ENCODE assay signal across 8 mouse cellular contexts in the genomic region with DNA sequence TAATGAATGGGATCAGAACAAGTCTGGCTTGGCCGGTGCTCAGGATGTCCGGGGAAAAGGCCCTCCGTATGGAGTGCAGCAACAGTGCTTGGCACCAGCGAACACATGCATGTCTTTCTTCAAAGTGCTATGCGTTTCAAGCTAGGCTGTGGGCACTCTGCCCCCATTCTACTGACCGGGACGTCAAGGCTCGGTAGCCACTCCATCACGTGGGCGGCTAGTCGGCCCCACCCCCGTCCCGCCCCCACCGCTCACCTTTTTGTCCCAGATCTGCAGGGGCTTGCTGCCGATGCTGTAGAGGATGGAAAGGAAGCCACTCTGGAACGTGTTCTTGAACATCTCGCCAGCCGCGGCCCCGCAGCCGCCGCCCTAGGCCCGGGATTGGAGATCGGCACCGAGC. TPM values are rescaled to one million over a fixed set of nuclear protein-coding genes. Genes with fewer than 3 reads are reported as not detected.
DNase-seq lines count a peak whose midpoint lies in the region; ATAC-seq and TF ChIP-seq lines count a peak whose summit lies in the region.

No protein-coding gene starts in this region.

- H3K79me2 ChIP-seq in macrophage (ENCODE audit: inconsistent target), result peaks cover 51% of the 10 kb centered on the region

- intact Hi-C loops in left cerebral cortex, adult 2 months (cut with DNase I), result loop anchor here (2.0 kb wide), 1 partner anchor 81 kb away; the partner anchor contains the start of gene Mmp15
- intact Hi-C loops in left cerebral cortex, postnatal 25 days (cut with DNase I), result loop anchor here (1.0 to 10.0 kb wide), 5 partner anchors 55 to 198 kb away; partner anchors contain the start of genes Gins3, Usb1 and Zfp319

- ATAC-seq in forebrain, embryonic 12.5 days (ENCODE audit: low FRiP score), result peak; percentile 34

- no peaks in the 10 kb centered on the region for H3K9me3 ChIP-seq in forebrain, embryonic 12.5 days

- H3K9ac ChIP-seq in forebrain, embryonic 12.5 days, result peak overlapping the region; percentile 80

- WGBS in forebrain, embryonic 12.5 days, result under 1% methylated on average over 25 of the region's 25 CpGs
- under 1% methylated on average over 21 of the region's 25 CpGs for WGBS in macrophage (ENCODE audit: missing documents)

- no peak for TF ChIP-seq CTCF in left cerebral cortex, adult 2 months (IDR thresholded peaks at IDR 0.05)

- no peaks in the 10 kb centered on the region for H3K36me3 ChIP-seq in forebrain, embryonic 12.5 days (replicated peaks)
- H3K36me3 ChIP-seq in macrophage (ENCODE audit: inconsistent target), result no peaks in the 10 kb centered on the region

- H3K27me3 ChIP-seq in forebrain, embryonic 12.5 days, result no peaks in the 10 kb centered on the region

- H3K4me2 ChIP-seq in forebrain, embryonic 12.5 days, result peak overlapping the region; percentile 91

- H3K4me1 ChIP-seq in forebrain, embryonic 12.5 days, result peaks cover 47% of the 10 kb centered on the region

- H3K27ac ChIP-seq in left cerebral cortex, adult 2 months, result peak overlapping the region; percentile 98
- peak overlapping the region; percentile 87 for H3K27ac ChIP-seq in forebrain, embryonic 12.5 days
- H3K27ac ChIP-seq in macrophage, result peak overlapping the region; percentile 24

- H3K4me3 ChIP-seq in left cerebral cortex, adult 2 months, result peak overlapping the region; percentile 85
- H3K4me3 ChIP-seq in forebrain, embryonic 12.5 days (replicated peaks), result peak overlapping the region; percentile 69
- H3K4me3 ChIP-seq in macrophage (ENCODE audit: inconsistent target), result peak overlapping the region; percentile 79

- peak in 1 of 2 experiments; percentile 24 for DNase-seq in left cerebral cortex, adult 2 months (ENCODE audit: extremely low spot score in 1 of 2, low spot score in 2 of 2)
- no peak for DNase-seq in left cerebral cortex, postnatal 25 days (ENCODE audit: low spot score in 2 of 2)
- DNase-seq in brain, adult 2 months (ENCODE audit: low read depth, low spot score), result peak; percentile 57
- peak; percentile 54 to 74 for DNase-seq in kidney, postnatal 25 days
- DNase-seq in thymus, postnatal 36 days, result no peak
- DNase-seq in urinary bladder, adult 18-20 months (ENCODE audit: low spot score in 2 of 2), result no peak

RNA-seq across cellular contexts. Expression of gene Cfap20, which starts 0.4 kb away (rescaled TPM):
- 10 to 100 TPM; 57.7 to 58.7 TPM for total RNA-seq in left cerebral cortex, adult 2 months (2021)
- total RNA-seq in left cerebral cortex, postnatal 25 days (2021), result 10 to 100 TPM; 57.8 to 60.0 TPM
- 139 and 140 TPM in 2 replicates for polyA plus RNA-seq in forebrain, embryonic 12.5 days (2016; fragmentation: Nextera tagmentation; extraction: Ambion mirVana)
- total RNA-seq in macrophage (2018; cell fraction: chromatin; rRNA removed), result 10 to 100 TPM in 25 of 26 experiments, 1 to 10 TPM in 1; 6.2 to 49.1 (median 24.3) TPM
- 10 to 100 TPM in 25 of 26 experiments, 1 to 10 TPM in 1; 9.8 to 22.8 (median 19.5) TPM for total RNA-seq in macrophage (2018; cell fraction: cytosol; rRNA removed)
- total RNA-seq in macrophage (2018; cell fraction: nucleus; rRNA removed), result 10 to 100 TPM; 11.8 to 57.4 (median 27.4) TPM
- polyA plus RNA-seq in macrophage (2018), result 26.4 to 40.0 TPM (median 28.0 TPM) in 3 replicates

RNA-seq across cellular contexts. Expression of gene Csnk2a2, which starts 55.6 kb away (rescaled TPM):
- 10 to 100 TPM; 71.6 to 86.2 TPM for total RNA-seq in left cerebral cortex, adult 2 months (2021)
- total RNA-seq in left cerebral cortex, postnatal 25 days (2021), result 10 to 100 TPM; 92.1 to 99.1 TPM
- polyA plus RNA-seq in forebrain, embryonic 12.5 days (2016; fragmentation: Nextera tagmentation; extraction: Ambion mirVana), result 13.6 and 13.7 TPM in 2 replicates
- total RNA-seq in macrophage (2018; cell fraction: chromatin; rRNA removed), result 100 to 1,000 TPM in 23 of 26 experiments, 10 to 100 TPM in 3; 70.2 to 273 (median 123) TPM
- 10 to 100 TPM; 50.0 to 74.1 (median 61.8) TPM for total RNA-seq in macrophage (2018; cell fraction: cytosol; rRNA removed)
- total RNA-seq in macrophage (2018; cell fraction: nucleus; rRNA removed), result 100 to 1,000 TPM in 3 of 26 experiments, 10 to 100 TPM in 23; 53.6 to 216 (median 78.8) TPM
- 44.4 to 79.0 TPM (median 67.8 TPM) in 3 replicates for polyA plus RNA-seq in macrophage (2018)

Comparison
In these comparisons a context has a peak if more than half of its experiments do, and no peak if none do; other contexts are left out.
1. DNase-seq: peak in brain, adult 2 months (single experiment) and kidney, postnatal 25 days (2 of 2); none in left cerebral cortex, postnatal 25 days (0 of 2), thymus, postnatal 36 days (0 of 2) and urinary bladder, adult 18-20 months (0 of 2).
2. H3K27ac ChIP-seq: peak in every context shown above with its lines; median percentile 98 in left cerebral cortex, adult 2 months; 87 in forebrain, embryonic 12.5 days; 24 in macrophage.
3. Peak in every context shown above with its lines, with median percentiles within 50 percentile points of each other: H3K4me3 ChIP-seq.